Mouse (Mus musculus) ES-Bruce4 (cell line): ENCODE measurements around the gene 1700029F12Rik.

Experiments
- CTCF ChIP-seq: IDR thresholded peaks from one replicate; pipeline ENCODE4 v1.8.1; 2011; ENCODE audit warnings: low read depth, low read length
- EP300 ChIP-seq: IDR thresholded peaks from 2 replicates; pipeline ENCODE4 v1.6.1; 2011; ENCODE audit warnings: low read depth, low read length; ENCODE audit not compliant: insufficient read depth
- POLR2A ChIP-seq: IDR thresholded peaks from one replicate; pipeline ENCODE4 v1.8.1; 2011; ENCODE audit warnings: low read length; ENCODE audit not compliant: insufficient read depth

GRCm38 (mm10) chr13:97077556-97077955 lies 43.4 kb upstream of the 1700029F12Rik start:
- TF ChIP-seq CTCF (no peak), POLR2A (no peak), EP300 (no peak)
